Mouse (Mus musculus) lung, embryonic 15.5 days (tissue): ENCODE data around the gene Lztr1. TPM values are rescaled to one million over a fixed set of nuclear protein-coding genes. Genes with fewer than 3 reads are reported as not detected.
A peak's percentile ranks its signal among the peaks of the same experiment; 100 is the strongest.
"Not testable (repeated sequence)": the region's sequence is repeated elsewhere in the genome, so short reads cannot be mapped to it uniquely, and the experiment has no call there.

ENCODE experiments used
- ATAC-seq: fragments of 200-750 bp; cut with Nextera tagmentation; 2 replicates; pipeline ENCODE4 v1.8.0; 2017; ENCODE audit warnings: moderate number of reproducible peaks, borderline replicate concordance; ENCODE audit not compliant: low FRiP score, low TSS enrichment; ENCODE audit errors: extremely low read depth
- H3K27ac ChIP-seq: fragments of 300-500 bp; sonication (generic); 2 replicates; pipeline ENCODE4 v1.5.1; 2015; ENCODE audit warnings: moderate library complexity, mild to moderate bottlenecking, inconsistent platforms
- H3K27me3 ChIP-seq: fragments of 300-500 bp; sonication (generic); 2 replicates; pipeline ENCODE4 v1.6.1; 2015; ENCODE audit warnings: inconsistent platforms
- H3K36me3 ChIP-seq: fragments of 300-500 bp; sonication (generic); 2 replicates; pipeline ENCODE4 v1.6.1; 2015; ENCODE audit warnings: inconsistent platforms
- H3K4me1 ChIP-seq: fragments of 300-500 bp; sonication (generic); 2 replicates; pipeline ENCODE4 v1.6.1; 2015; ENCODE audit warnings: inconsistent platforms
- H3K4me2 ChIP-seq: fragments of 300-500 bp; sonication (generic); 2 replicates; pipeline ENCODE4 v1.6.1; 2015; ENCODE audit warnings: inconsistent platforms, mild to moderate bottlenecking, moderate library complexity
- H3K4me3 ChIP-seq: fragments of 300-500 bp; sonication (generic); 2 replicates; pipeline ENCODE4 v1.5.1; 2015; ENCODE audit warnings: mild to moderate bottlenecking, inconsistent platforms
- H3K9ac ChIP-seq: fragments of 300-500 bp; sonication (generic); 2 replicates; pipeline ENCODE4 v1.6.1; 2015; ENCODE audit warnings: inconsistent platforms
- H3K9me3 ChIP-seq: fragments of 300-500 bp; sonication (generic); 2 replicates; pipeline ENCODE4 v1.6.1; 2016; ENCODE audit warnings: inconsistent platforms
- WGBS: fragments of 180-500 bp; shearing (Covaris S2); methylation state at CpG from one replicate; pipeline ENCODE4 v1.1.7; 2015; 5-methylcytosine and 5-hydroxymethylcytosine counted together
- polyA plus RNA-seq: library from polyadenylated mRNA; unstranded; fragments of >200 nt; fragmentation: Nextera tagmentation; extraction: Ambion mirVana; gene quantifications from 2 replicates; pipeline ENCODE4 v1.2.1, GENCODE M21; 2015

Lztr1 gene
- polyA plus RNA-seq, 1 experiment from 2014 or later: 79.9 TPM

- H3K27ac ChIP-seq: no peak overlapping the region
- no peak for ATAC-seq
- H3K4me1 ChIP-seq: peaks cover 17% of the 10 kb centered on the region
- H3K27me3 ChIP-seq: no peaks in the 10 kb centered on the region
- no peaks in the 10 kb centered on the region for H3K9me3 ChIP-seq
- 70% methylated on average over 14 of the region's 14 CpGs for WGBS
- H3K4me3 ChIP-seq: no peak overlapping the region
- H3K9ac ChIP-seq: no peak overlapping the region
- no peak overlapping the region for H3K4me2 ChIP-seq
- peaks cover 7% of the 10 kb centered on the region; the same call in 1 of the 2 replicates for H3K36me3 ChIP-seq
These were observed 24.3 kb downstream of the Lztr1 start for GRCm38 (mm10) chr16:17532676-17533329.

- Histone ChIP-seq H3K4me1 (peaks cover 5% of the 10 kb centered on the region), H3K4me2 (no peak overlapping the region), H3K9ac (no peak overlapping the region), H3K27ac (no peak overlapping the region), H3K27me3 (0 out of 2 replicates have a peak, but pooled peaks cover 4% of the 10 kb centered on the region), H3K4me3 (no peak overlapping the region), H3K9me3 (no peaks in the 10 kb centered on the region), H3K36me3 (no peaks in the 10 kb centered on the region)
- 89% methylated on average over 3 of the region's 3 CpGs for WGBS
- no peak for ATAC-seq
These were observed 28.1 kb downstream of the Lztr1 start for GRCm38 (mm10) chr16:17536584-17536983.

GRCm38 (mm10) chr16:17542632-17543031 lies 34.1 kb downstream of the Lztr1 start:
- no peak overlapping the region for H3K4me3 ChIP-seq
- 0 out of 2 replicates have a peak, but pooled peaks cover 7% of the 10 kb centered on the region for H3K27me3 ChIP-seq
- no peaks in the 10 kb centered on the region for H3K36me3 ChIP-seq
- no peaks in the 10 kb centered on the region for H3K4me1 ChIP-seq
- H3K27ac ChIP-seq: no peak overlapping the region
- no peak for ATAC-seq
- H3K9me3 ChIP-seq: no peaks in the 10 kb centered on the region
- 57% methylated on average over 2 of the region's 2 CpGs for WGBS
- H3K9ac ChIP-seq: no peak overlapping the region
- H3K4me2 ChIP-seq: no peak overlapping the region

GRCm38 (mm10) chr16:17552837-17553236 lies 44.3 kb downstream of the Lztr1 start:
- WGBS: 68% methylated on average over 7 of the region's 7 CpGs
- ATAC-seq: no peak
- H3K4me3 ChIP-seq: no peak overlapping the region
- no peak overlapping the region for H3K9ac ChIP-seq
- no peaks in the 10 kb centered on the region for H3K27me3 ChIP-seq
- no peaks in the 10 kb centered on the region for H3K9me3 ChIP-seq
- no peak overlapping the region for H3K4me2 ChIP-seq
- H3K36me3 ChIP-seq: no peaks in the 10 kb centered on the region
- peaks cover 12% of the 10 kb centered on the region for H3K4me1 ChIP-seq
- H3K27ac ChIP-seq: no peak overlapping the region

GRCm38 (mm10) chr16:17553910-17554685 lies 45.6 kb downstream of the Lztr1 start:
- WGBS: 8% methylated on average over 18 of the region's 18 CpGs
- peak; percentile 88 for ATAC-seq
- H3K9ac ChIP-seq: no peak overlapping the region

GRCm38 (mm10) chr16:17554702-17555101 lies 46.2 kb downstream of the Lztr1 start:
- not testable (repeated sequence) for H3K4me3 ChIP-seq, H3K9ac ChIP-seq

More at GRCm38 (mm10) chr16:17553910-17554685, 45.6 kb downstream of the Lztr1 start:
- H3K4me1 ChIP-seq: peaks cover 22% of the 10 kb centered on the region
- H3K36me3 ChIP-seq: no peaks in the 10 kb centered on the region
- peak overlapping the region; percentile 56 for H3K4me2 ChIP-seq
- no peaks in the 10 kb centered on the region for H3K27me3 ChIP-seq
- peak overlapping the region; percentile 81 for H3K27ac ChIP-seq
- H3K4me3 ChIP-seq: peak overlapping the region; percentile 21
- H3K9me3 ChIP-seq: no peaks in the 10 kb centered on the region

GRCm38 (mm10) chr16:17556180-17556579 lies 47.7 kb downstream of the Lztr1 start:
- Histone ChIP-seq H3K9me3 (no peaks in the 10 kb centered on the region), H3K27ac (no peak overlapping the region), H3K4me3 (no peak overlapping the region), H3K4me2 (no peak overlapping the region), H3K4me1 (peaks cover 38% of the 10 kb centered on the region), H3K9ac (no peak overlapping the region), H3K36me3 (no peaks in the 10 kb centered on the region), H3K27me3 (no peaks in the 10 kb centered on the region; the same call in 1 of the 2 replicates)
- no peak for ATAC-seq
- 74% methylated on average over 4 of the region's 4 CpGs for WGBS

More at GRCm38 (mm10) chr16:17554702-17555101, 46.2 kb downstream of the Lztr1 start:
- Histone ChIP-seq H3K4me2 (peak overlapping the region; percentile 56), H3K27ac (peak overlapping the region; percentile 81), H3K4me1 (peaks cover 28% of the 10 kb centered on the region)
- H3K9me3 ChIP-seq, H3K27me3 ChIP-seq, H3K36me3 ChIP-seq: not testable (repeated sequence)
- 9% methylated on average over 4 of the region's 4 CpGs for WGBS
- ATAC-seq: peak; percentile 50; the same call in 1 of the 2 replicates

GRCm38 (mm10) chr16:17556907-17557306 lies 48.4 kb downstream of the Lztr1 start:
- Histone ChIP-seq H3K27ac (no peak overlapping the region), H3K4me2 (no peak overlapping the region), H3K9me3 (no peaks in the 10 kb centered on the region), H3K27me3 (no peaks in the 10 kb centered on the region; the same call in 1 of the 2 replicates), H3K36me3 (no peaks in the 10 kb centered on the region), H3K4me1 (peaks cover 45% of the 10 kb centered on the region), H3K4me3 (no peak overlapping the region), H3K9ac (no peak overlapping the region)
- no peak for ATAC-seq
- 50% methylated on average over 4 of the region's 4 CpGs for WGBS

GRCm38 (mm10) chr16:17557947-17558480 lies 49.5 kb downstream of the Lztr1 start:
- H3K4me1 ChIP-seq: peaks cover 52% of the 10 kb centered on the region
- ATAC-seq: no peak
- no peaks in the 10 kb centered on the region for H3K36me3 ChIP-seq
- no peaks in the 10 kb centered on the region; the same call in 1 of the 2 replicates for H3K27me3 ChIP-seq
- H3K9me3 ChIP-seq: no peaks in the 10 kb centered on the region
- no peak overlapping the region for H3K4me3 ChIP-seq
- peak overlapping the region; percentile 25 for H3K27ac ChIP-seq
- no peak overlapping the region for H3K9ac ChIP-seq
- WGBS: 1% methylated on average over 5 of the region's 5 CpGs
- H3K4me2 ChIP-seq: 0 out of 2 replicates have a peak overlapping the region, but pooled peaks have one; percentile 39

- no peak overlapping the region for H3K9ac ChIP-seq
- ATAC-seq: peak; percentile 8; the same call in 1 of the 2 replicates
- peak overlapping the region; percentile 39 for H3K4me2 ChIP-seq
- no peaks in the 10 kb centered on the region; the same call in 1 of the 2 replicates for H3K27me3 ChIP-seq
- H3K27ac ChIP-seq: peak overlapping the region; percentile 25
- H3K9me3 ChIP-seq: no peaks in the 10 kb centered on the region
- 3% methylated on average over 5 of the region's 5 CpGs for WGBS
- no peak overlapping the region for H3K4me3 ChIP-seq
- H3K36me3 ChIP-seq: no peaks in the 10 kb centered on the region
- peaks cover 52% of the 10 kb centered on the region for H3K4me1 ChIP-seq
These were observed 50.3 kb downstream of the Lztr1 start for GRCm38 (mm10) chr16:17558811-17559210.

GRCm38 (mm10) chr16:17559396-17560027 lies 51.0 kb downstream of the Lztr1 start:
- no peak overlapping the region for H3K9ac ChIP-seq
- ATAC-seq: no peak
- peaks cover 46% of the 10 kb centered on the region for H3K4me1 ChIP-seq
- H3K27ac ChIP-seq: peak overlapping the region; percentile 25; the same call in 1 of the 2 replicates
- WGBS: 73% methylated on average over 9 of the region's 9 CpGs
- H3K27me3 ChIP-seq: no peaks in the 10 kb centered on the region; the same call in 1 of the 2 replicates
- peak overlapping the region; percentile 39 for H3K4me2 ChIP-seq
- no peaks in the 10 kb centered on the region for H3K36me3 ChIP-seq
- H3K4me3 ChIP-seq: no peak overlapping the region
- no peaks in the 10 kb centered on the region for H3K9me3 ChIP-seq
